Mouse (Mus musculus): ENCODE measurements around the gene Oat. TPM values are rescaled to one million over a fixed set of nuclear protein-coding genes. Genes with fewer than 3 reads are reported as not detected.

Oat gene
- polyA plus RNA-seq, 1 experiment from 2014 or later: 105 TPM

DNA sequence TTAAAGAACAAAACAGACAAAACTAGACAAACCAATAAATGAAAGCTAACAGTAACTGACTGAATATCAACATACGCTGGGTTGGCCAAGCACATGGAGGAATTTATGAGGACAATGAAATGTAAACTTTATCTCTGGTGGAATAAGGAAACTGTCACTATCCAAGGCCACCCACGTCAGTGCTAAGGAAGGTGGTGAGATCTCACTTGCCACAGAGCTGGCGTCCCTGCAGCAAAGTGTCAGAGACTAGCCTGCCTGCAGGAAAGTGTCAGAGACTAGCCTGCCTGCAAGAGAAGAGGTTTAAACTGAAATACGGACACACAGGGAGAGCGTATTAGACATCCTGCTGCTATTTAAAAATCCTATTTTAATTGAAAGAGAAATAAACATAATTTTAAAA, 11.0 kb upstream of the Oat start:
- WGBS: 70% methylated on average over 5 of the region's 5 CpGs
- Histone ChIP-seq H3K4me2 (no peak overlapping the region), H3K9ac (replicated peaks) (no peak overlapping the region), H3K36me3 (no peaks in the 10 kb centered on the region), H3K27ac (replicated peaks) (no peak overlapping the region), H3K4me3 (replicated peaks) (no peak overlapping the region), H3K27me3 (replicated peaks) (no peaks in the 10 kb centered on the region), H3K9me3 (replicated peaks) (no peaks in the 10 kb centered on the region), H3K4me1 (no peaks in the 10 kb centered on the region)
- no peak for ATAC-seq (ENCODE audit: low FRiP score)

DNA sequence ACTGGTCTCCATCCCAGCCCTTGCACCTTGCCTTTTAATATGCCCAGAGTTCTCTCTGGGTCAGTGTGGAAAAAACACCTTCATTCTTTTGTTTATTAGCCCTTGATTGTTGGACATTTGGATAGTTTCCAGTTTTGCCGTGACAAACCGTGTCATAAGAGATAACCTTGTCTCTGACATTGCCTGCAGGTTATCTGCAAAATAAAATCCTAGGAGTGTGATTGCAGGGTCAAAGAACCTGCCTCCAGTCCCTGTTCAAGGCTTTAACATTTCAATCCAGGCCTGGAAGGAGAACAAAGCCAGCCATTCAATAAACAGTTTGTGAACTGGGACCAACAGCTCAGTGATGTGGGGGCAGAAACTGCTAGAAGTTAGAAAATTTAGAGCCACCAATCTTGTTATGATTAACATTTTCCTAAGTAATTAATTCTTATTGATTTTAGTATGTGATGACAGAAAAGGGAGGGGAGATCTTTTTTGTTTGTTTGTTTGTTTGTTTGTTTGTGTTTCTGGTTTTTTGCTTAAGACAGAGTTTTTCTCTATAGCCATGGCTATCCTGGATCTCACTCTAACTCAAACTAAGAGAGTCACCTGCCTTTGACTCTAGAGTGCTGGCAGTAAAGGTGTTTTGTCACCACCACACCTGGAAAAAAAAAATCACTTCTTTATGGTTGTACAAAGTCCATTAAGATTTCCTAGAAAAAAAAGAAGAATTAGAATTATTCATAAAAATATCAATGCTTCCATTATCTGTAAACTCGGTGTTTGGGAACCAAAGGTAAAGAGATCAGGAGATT, 9.7 kb upstream of the Oat start:
- no peak overlapping the region for H3K4me3 ChIP-seq (replicated peaks)
- ATAC-seq (ENCODE audit: low FRiP score): no peak
- no peaks in the 10 kb centered on the region for H3K4me1 ChIP-seq
- H3K36me3 ChIP-seq: no peaks in the 10 kb centered on the region
- H3K9ac ChIP-seq (replicated peaks): no peak overlapping the region
- WGBS: 67% methylated on average over 3 of the region's 3 CpGs
- no peak overlapping the region for H3K4me2 ChIP-seq
- no peaks in the 10 kb centered on the region for H3K9me3 ChIP-seq (replicated peaks)
- H3K27ac ChIP-seq (replicated peaks): no peak overlapping the region
- H3K27me3 ChIP-seq (replicated peaks): no peaks in the 10 kb centered on the region

DNA sequence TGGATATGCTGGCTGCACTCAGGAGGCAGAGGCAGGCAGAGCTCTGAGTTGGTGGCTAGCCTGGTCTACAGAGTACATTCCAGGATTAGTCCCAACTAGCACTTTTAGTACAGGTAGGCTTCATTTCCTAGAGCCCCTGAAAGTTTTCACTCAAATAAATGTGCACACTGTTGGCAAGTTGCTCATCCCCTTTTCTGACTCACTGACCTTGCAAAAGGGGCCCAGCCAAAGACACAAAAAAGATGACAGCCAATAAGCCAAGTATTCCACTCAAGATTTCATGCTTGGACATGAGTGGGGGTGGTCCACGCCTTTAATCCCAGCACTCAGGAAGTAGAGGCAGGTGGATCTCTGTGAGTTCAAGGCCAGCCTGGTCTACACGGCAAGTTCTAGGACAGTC, 5.2 kb upstream of the Oat start:
- ATAC-seq (ENCODE audit: low FRiP score): no peak
- H3K9me3 ChIP-seq (replicated peaks): no peaks in the 10 kb centered on the region
- 0 out of 2 replicates have a peak, but pooled peaks cover 3% of the 10 kb centered on the region for H3K27me3 ChIP-seq (replicated peaks)
- H3K4me2 ChIP-seq: no peak overlapping the region
- H3K27ac ChIP-seq (replicated peaks): no peak overlapping the region
- no peaks in the 10 kb centered on the region for H3K36me3 ChIP-seq
- peaks cover 3% of the 10 kb centered on the region for H3K4me1 ChIP-seq
- H3K9ac ChIP-seq (replicated peaks): no peak overlapping the region
- H3K4me3 ChIP-seq (replicated peaks): no peak overlapping the region
- WGBS: 91% methylated on average over 2 of the region's 2 CpGs

DNA sequence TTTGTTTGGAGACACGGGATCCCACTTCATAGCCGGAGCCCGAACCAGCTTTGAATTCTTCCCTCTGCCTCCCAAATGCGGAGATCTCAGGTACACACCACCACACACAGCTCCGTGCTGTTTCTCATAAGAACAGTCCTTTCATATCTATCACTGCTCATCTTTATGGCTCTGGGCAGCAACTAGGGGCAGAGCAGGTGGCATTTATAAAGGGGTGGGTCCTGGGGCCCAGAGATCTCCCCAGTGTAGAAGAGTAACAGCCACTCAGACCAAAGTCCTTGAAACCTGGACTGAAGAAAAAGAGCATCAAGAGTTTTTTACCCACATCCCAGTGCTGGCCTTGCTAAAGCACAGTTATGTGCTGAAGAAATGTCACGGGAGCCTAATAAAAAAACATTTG, 4.3 kb upstream of the Oat start:
- H3K27me3 ChIP-seq (replicated peaks): 0 out of 2 replicates have a peak, but pooled peaks cover 3% of the 10 kb centered on the region
- H3K4me1 ChIP-seq: peaks cover 7% of the 10 kb centered on the region
- H3K27ac ChIP-seq (replicated peaks): no peak overlapping the region
- no peaks in the 10 kb centered on the region for H3K36me3 ChIP-seq
- WGBS: 85% methylated on average over 6 of the region's 6 CpGs
- H3K9me3 ChIP-seq (replicated peaks): no peaks in the 10 kb centered on the region
- H3K9ac ChIP-seq (replicated peaks): no peak overlapping the region
- no peak for ATAC-seq (ENCODE audit: low FRiP score)
- H3K4me2 ChIP-seq: no peak overlapping the region
- no peak overlapping the region for H3K4me3 ChIP-seq (replicated peaks)

DNA sequence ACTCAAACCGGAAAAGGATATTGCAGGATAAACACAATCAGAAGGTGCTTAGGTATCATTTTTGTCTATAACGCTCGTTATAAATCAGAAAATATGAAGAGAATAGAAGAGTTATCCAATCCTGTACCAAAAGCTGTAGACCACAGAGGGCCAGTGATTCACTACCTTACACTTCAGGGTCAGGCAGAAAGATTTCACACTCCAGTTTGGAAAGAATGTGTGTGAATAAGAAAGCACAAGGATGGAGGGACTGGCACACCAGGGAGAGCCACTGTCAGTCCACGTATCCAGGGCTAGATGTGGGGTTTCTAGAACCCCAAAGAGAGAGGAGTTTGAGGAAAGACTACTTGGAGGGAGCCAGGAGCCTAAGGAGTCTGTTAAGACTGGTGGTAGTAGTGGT, 693 bp upstream of the Oat start:
- peaks cover 14% of the 10 kb centered on the region for H3K4me1 ChIP-seq
- H3K4me3 ChIP-seq (replicated peaks): peak overlapping the region; percentile 82
- no peak for ATAC-seq (ENCODE audit: low FRiP score)
- H3K27ac ChIP-seq (replicated peaks): no peak overlapping the region
- 61% methylated on average over 4 of the region's 4 CpGs for WGBS
- no peaks in the 10 kb centered on the region for H3K9me3 ChIP-seq (replicated peaks)
- H3K9ac ChIP-seq (replicated peaks): no peak overlapping the region
- peak overlapping the region; percentile 79 for H3K4me2 ChIP-seq
- no peaks in the 10 kb centered on the region for H3K36me3 ChIP-seq
- H3K27me3 ChIP-seq (replicated peaks): 0 out of 2 replicates have a peak, but pooled peaks cover 3% of the 10 kb centered on the region

GRCm38 (mm10) chr7:132575623-132576022, 575 bp downstream of the Oat start:
- Histone ChIP-seq H3K9me3 (replicated peaks) (no peaks in the 10 kb centered on the region), H3K27ac (replicated peaks) (peak overlapping the region; percentile 95), H3K27me3 (replicated peaks) (0 out of 2 replicates have a peak, but pooled peaks cover 3% of the 10 kb centered on the region), H3K4me2 (peak overlapping the region; percentile 79), H3K4me1 (peaks cover 14% of the 10 kb centered on the region), H3K36me3 (no peaks in the 10 kb centered on the region), H3K4me3 (replicated peaks) (peak overlapping the region; percentile 82), H3K9ac (replicated peaks) (peak overlapping the region; percentile 65)
- ATAC-seq (ENCODE audit: low FRiP score): peak; percentile 94
- 0% methylated on average over 13 of the region's 13 CpGs for WGBS

DNA sequence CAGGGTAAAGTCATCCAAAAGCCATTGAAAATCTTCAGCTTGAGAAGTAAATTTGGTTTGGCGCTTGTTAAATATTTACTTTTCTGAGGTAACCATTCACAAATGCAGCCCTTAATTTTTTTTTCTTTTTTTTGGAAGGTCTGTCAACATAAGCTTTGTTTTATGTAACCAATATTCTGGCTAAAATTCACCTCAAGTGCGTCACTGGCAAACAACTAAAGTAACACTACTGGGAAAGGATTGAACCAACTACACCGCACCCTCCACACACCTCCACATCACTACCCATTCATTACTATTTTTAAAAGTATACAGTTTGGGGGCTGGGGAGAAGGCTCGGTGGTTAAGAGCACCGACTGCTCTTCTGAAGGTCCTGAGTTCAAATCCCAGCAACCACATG, 1.6 kb downstream of the Oat start:
- ATAC-seq (ENCODE audit: low FRiP score): no peak
- H3K27ac ChIP-seq (replicated peaks): no peak overlapping the region
- no peak overlapping the region for H3K4me3 ChIP-seq (replicated peaks)
- H3K9ac ChIP-seq (replicated peaks): no peak overlapping the region
- 92% methylated on average over 5 of the region's 5 CpGs for WGBS
- 0 out of 2 replicates have a peak, but pooled peaks cover 3% of the 10 kb centered on the region for H3K27me3 ChIP-seq (replicated peaks)
- no peak overlapping the region for H3K4me2 ChIP-seq
- H3K9me3 ChIP-seq (replicated peaks): no peaks in the 10 kb centered on the region
- H3K4me1 ChIP-seq: peaks cover 19% of the 10 kb centered on the region
- no peaks in the 10 kb centered on the region for H3K36me3 ChIP-seq

DNA sequence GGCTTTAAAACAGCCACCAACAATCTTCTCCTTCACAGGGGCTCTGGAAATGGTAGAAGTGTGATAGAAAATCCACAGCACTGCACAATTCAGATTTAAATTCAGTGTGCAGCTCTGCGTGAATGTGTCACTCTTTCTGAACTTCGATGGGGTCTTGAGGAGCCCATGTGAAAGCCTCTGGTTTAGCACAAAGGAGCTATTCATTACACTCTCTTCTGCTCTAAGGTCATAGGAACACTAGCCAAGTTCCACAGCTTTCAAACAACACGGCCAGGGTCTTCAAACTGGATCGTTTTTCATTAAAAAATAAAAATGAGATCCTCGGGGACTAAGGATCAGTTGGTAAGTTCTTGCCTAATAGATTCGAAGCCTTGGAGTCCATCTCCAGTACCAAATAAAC, 3.0 kb downstream of the Oat start:
- 0 out of 2 replicates have a peak overlapping the region, but pooled peaks have one; percentile 7 for H3K4me2 ChIP-seq
- WGBS: 37% methylated on average over 6 of the region's 6 CpGs
- H3K27ac ChIP-seq (replicated peaks): peak overlapping the region; percentile 60
- ATAC-seq (ENCODE audit: low FRiP score): no peak
- 0 out of 2 replicates have a peak, but pooled peaks cover 3% of the 10 kb centered on the region for H3K27me3 ChIP-seq (replicated peaks)
- H3K9ac ChIP-seq (replicated peaks): no peak overlapping the region
- no peaks in the 10 kb centered on the region for H3K9me3 ChIP-seq (replicated peaks)
- no peak overlapping the region for H3K4me3 ChIP-seq (replicated peaks)
- peaks cover 22% of the 10 kb centered on the region for H3K4me1 ChIP-seq
- 0 out of 2 replicates have a peak, but pooled peaks cover 4% of the 10 kb centered on the region for H3K36me3 ChIP-seq

GRCm38 (mm10) chr7:132572738-132573137, 3.5 kb downstream of the Oat start:
- WGBS: 78% methylated on average over 3 of the region's 3 CpGs
- Histone ChIP-seq H3K4me2 (no peak overlapping the region), H3K27ac (replicated peaks) (peak overlapping the region; percentile 60)

GRCm38 (mm10) chr7:132571481-132571880, 4.7 kb downstream of the Oat start:
- 0 out of 2 replicates have a peak overlapping the region, but pooled peaks have one; percentile 7 for H3K4me2 ChIP-seq
- H3K9ac ChIP-seq (replicated peaks): no peak overlapping the region
- H3K27me3 ChIP-seq (replicated peaks): no peaks in the 10 kb centered on the region
- no peak for ATAC-seq (ENCODE audit: low FRiP score)
- no peak overlapping the region for H3K4me3 ChIP-seq (replicated peaks)
- 82% methylated on average over 8 of the region's 8 CpGs for WGBS
- no peaks in the 10 kb centered on the region for H3K9me3 ChIP-seq (replicated peaks)
- peaks cover 20% of the 10 kb centered on the region for H3K4me1 ChIP-seq
- 0 out of 2 replicates have a peak, but pooled peaks cover 4% of the 10 kb centered on the region for H3K36me3 ChIP-seq
- H3K27ac ChIP-seq (replicated peaks): no peak overlapping the region

More at GRCm38 (mm10) chr7:132572738-132573137, 3.5 kb downstream of the Oat start:
- ATAC-seq (ENCODE audit: low FRiP score): no peak
- Histone ChIP-seq H3K4me1 (peaks cover 22% of the 10 kb centered on the region), H3K27me3 (replicated peaks) (0 out of 2 replicates have a peak, but pooled peaks cover 3% of the 10 kb centered on the region), H3K9ac (replicated peaks) (no peak overlapping the region), H3K9me3 (replicated peaks) (no peaks in the 10 kb centered on the region), H3K4me3 (replicated peaks) (no peak overlapping the region), H3K36me3 (0 out of 2 replicates have a peak, but pooled peaks cover 4% of the 10 kb centered on the region)

- no peak overlapping the region for H3K4me3 ChIP-seq (replicated peaks)
- H3K36me3 ChIP-seq: peaks cover 7% of the 10 kb centered on the region; the same call in 1 of the 2 replicates
- no peak for ATAC-seq (ENCODE audit: low FRiP score)
- WGBS: 85% methylated on average over 5 of the region's 5 CpGs
- H3K4me1 ChIP-seq: peaks cover 12% of the 10 kb centered on the region
- no peak overlapping the region for H3K9ac ChIP-seq (replicated peaks)
- no peaks in the 10 kb centered on the region for H3K27me3 ChIP-seq (replicated peaks)
- no peak overlapping the region for H3K4me2 ChIP-seq
- no peaks in the 10 kb centered on the region for H3K9me3 ChIP-seq (replicated peaks)
- H3K27ac ChIP-seq (replicated peaks): no peak overlapping the region
Observed at GRCm38 (mm10) chr7:132570071-132570470, 6.1 kb downstream of the Oat start.

DNA sequence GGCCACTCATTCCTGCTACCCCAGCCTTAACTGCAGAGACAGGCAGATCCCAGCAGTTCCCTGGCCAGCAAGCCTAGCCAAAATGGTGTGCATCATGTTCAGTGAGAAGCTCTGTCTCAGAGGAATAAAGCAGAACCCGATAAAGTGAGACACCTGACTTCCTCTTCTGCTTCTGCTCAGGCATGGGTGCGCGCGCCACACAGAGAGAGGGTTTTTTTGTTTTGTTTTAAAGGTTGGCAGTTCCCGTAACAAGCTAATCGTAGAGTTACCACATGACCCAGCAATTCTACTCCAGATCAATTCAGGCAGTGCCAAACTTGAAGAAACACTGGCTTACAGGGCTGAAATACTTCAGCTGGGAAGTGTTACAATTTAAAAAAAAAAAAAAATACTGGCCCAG, 7.4 kb downstream of the Oat start:
- no peaks in the 10 kb centered on the region for H3K9me3 ChIP-seq (replicated peaks)
- peak overlapping the region; percentile 18; the same call in 1 of the 2 replicates for H3K27ac ChIP-seq (replicated peaks)
- H3K36me3 ChIP-seq: peaks cover 12% of the 10 kb centered on the region
- no peaks in the 10 kb centered on the region for H3K27me3 ChIP-seq (replicated peaks)
- no peak overlapping the region for H3K4me3 ChIP-seq (replicated peaks)
- H3K4me2 ChIP-seq: no peak overlapping the region
- peaks cover 9% of the 10 kb centered on the region; the same call in 1 of the 2 replicates for H3K4me1 ChIP-seq
- no peak overlapping the region for H3K9ac ChIP-seq (replicated peaks)
- no peak for ATAC-seq (ENCODE audit: low FRiP score)
- WGBS: 74% methylated on average over 6 of the region's 6 CpGs

Data from neural tube, embryonic 15.5 days (tissue).